ENCODE assay signal across 15 mouse cellular contexts in genomic region chr7:125972776-125973175, GRCm38 (mm10).
A peak's percentile ranks its signal among the peaks of the same experiment; 100 is the strongest.
DNase-seq lines count a peak whose midpoint lies in the region; ATAC-seq and TF ChIP-seq lines count a peak whose summit lies in the region.
"Had no signal": no experiment of that assay in that cellular context is flagged by ENCODE, and none has a peak within 500 bp of the region (broad histone marks: within the 10 kb centered on the region; RNA-seq: fewer than 3 reads in every experiment).

No protein-coding gene starts in this region.

- H3K9ac ChIP-seq in hindbrain, embryonic 14.5 days = no peak overlapping the region
- no peak overlapping the region for H3K9ac ChIP-seq in embryonic facial prominence, embryonic 15.5 days
- H3K9ac ChIP-seq in midbrain, postnatal 0 days (replicated peaks; ENCODE audit: low read length, poor library complexity, severe bottlenecking) = no peak overlapping the region
- no peak overlapping the region for H3K9ac ChIP-seq in kidney, embryonic 15.5 days
- H3K9ac ChIP-seq: liver, postnatal 0 days; neural tube, embryonic 12.5 days had no signal

- no peaks in the 10 kb centered on the region for H3K36me3 ChIP-seq in hindbrain, embryonic 10.5 days
- no peaks in the 10 kb centered on the region for H3K36me3 ChIP-seq in hindbrain, embryonic 14.5 days (replicated peaks; ENCODE audit: control insufficient read depth, insufficient read depth)
- H3K36me3 ChIP-seq in embryonic facial prominence, embryonic 15.5 days = no peaks in the 10 kb centered on the region
- H3K36me3 ChIP-seq in midbrain, postnatal 0 days (ENCODE audit: insufficient read depth, low read length) = no peaks in the 10 kb centered on the region
- no peaks in the 10 kb centered on the region for H3K36me3 ChIP-seq in kidney, embryonic 15.5 days
- H3K36me3 ChIP-seq: neural tube, embryonic 12.5 days had no signal

- H3K4me2 ChIP-seq in hindbrain, embryonic 14.5 days (replicated peaks) = no peak overlapping the region
- no peak overlapping the region for H3K4me2 ChIP-seq in embryonic facial prominence, embryonic 15.5 days (replicated peaks)
- no peak overlapping the region for H3K4me2 ChIP-seq in midbrain, postnatal 0 days (ENCODE audit: low read depth, low read length, poor library complexity, severe bottlenecking)
- no peak overlapping the region for H3K4me2 ChIP-seq in kidney, embryonic 15.5 days
- H3K4me2 ChIP-seq: neural tube, embryonic 12.5 days had no signal

- H3K4me1 ChIP-seq in hindbrain, embryonic 10.5 days (replicated peaks) = peaks cover 45% of the 10 kb centered on the region
- H3K4me1 ChIP-seq in hindbrain, embryonic 14.5 days (replicated peaks; ENCODE audit: control insufficient read depth, insufficient read depth, low read length) = 0 out of 2 replicates have a peak, but pooled peaks cover 2% of the 10 kb centered on the region
- H3K4me1 ChIP-seq in embryonic facial prominence, embryonic 15.5 days = peaks cover 15% of the 10 kb centered on the region
- no peaks in the 10 kb centered on the region for H3K4me1 ChIP-seq in midbrain, postnatal 0 days (ENCODE audit: insufficient read depth, low read length)
- no peaks in the 10 kb centered on the region for H3K4me1 ChIP-seq in kidney, embryonic 15.5 days
- H3K4me1 ChIP-seq: neural tube, embryonic 12.5 days had no signal

- H3K27me3 ChIP-seq in hindbrain, embryonic 10.5 days (ENCODE audit: insufficient read depth, poor library complexity, severe bottlenecking) = no peaks in the 10 kb centered on the region
- no peaks in the 10 kb centered on the region for H3K27me3 ChIP-seq in hindbrain, embryonic 14.5 days (ENCODE audit: control insufficient read depth, insufficient read depth, low read length)
- H3K27me3 ChIP-seq in embryonic facial prominence, embryonic 15.5 days = no peaks in the 10 kb centered on the region
- no peaks in the 10 kb centered on the region for H3K27me3 ChIP-seq in midbrain, postnatal 0 days (ENCODE audit: insufficient read depth, low read length)
- H3K27me3 ChIP-seq in kidney, embryonic 15.5 days = no peaks in the 10 kb centered on the region
- H3K27me3 ChIP-seq: neural tube, embryonic 12.5 days; Patski had no signal

- no peak overlapping the region for H3K4me3 ChIP-seq in hindbrain, embryonic 10.5 days
- no peak overlapping the region for H3K4me3 ChIP-seq in hindbrain, embryonic 14.5 days (replicated peaks; ENCODE audit: low read length)
- H3K4me3 ChIP-seq in embryonic facial prominence, embryonic 15.5 days (replicated peaks) = no peak overlapping the region
- no peak overlapping the region for H3K4me3 ChIP-seq in midbrain, postnatal 0 days (ENCODE audit: low read depth, low read length)
- H3K4me3 ChIP-seq in kidney, embryonic 15.5 days (replicated peaks) = no peak overlapping the region
- H3K4me3 ChIP-seq: layer of hippocampus, adult 2 months; neural tube, embryonic 12.5 days had no signal

- WGBS in hindbrain, embryonic 10.5 days = 73% methylated on average over 6 of the region's 6 CpGs
- 50% methylated on average over 6 of the region's 6 CpGs for WGBS in hindbrain, embryonic 14.5 days
- 41% methylated on average over 6 of the region's 6 CpGs for WGBS in embryonic facial prominence, embryonic 15.5 days
- WGBS in midbrain, postnatal 0 days = 42% methylated on average over 6 of the region's 6 CpGs
- WGBS in kidney, embryonic 15.5 days = 59% methylated on average over 6 of the region's 6 CpGs

- no peak for DNase-seq in hindbrain, embryonic 10.5 days (ENCODE audit: low spot score)
- DNase-seq in hindbrain, embryonic 14.5 days (ENCODE audit: low spot score) = no peak
- DNase-seq in heart, postnatal 10 days = peak; percentile 44
- no peak for DNase-seq in midbrain, postnatal 0 days (ENCODE audit: low spot score)
- no peak for DNase-seq in kidney, postnatal 36 days
- DNase-seq: gastrocnemius, postnatal 36 days; liver, postnatal 0 days; right cerebral cortex, adult 18-20 months; thymus, postnatal 25 days had no signal

- no peaks in the 10 kb centered on the region for H3K9me3 ChIP-seq in hindbrain, embryonic 10.5 days
- no peaks in the 10 kb centered on the region for H3K9me3 ChIP-seq in hindbrain, embryonic 14.5 days (ENCODE audit: control insufficient read depth, low read length)
- H3K9me3 ChIP-seq in embryonic facial prominence, embryonic 15.5 days (replicated peaks) = no peaks in the 10 kb centered on the region
- H3K9me3 ChIP-seq in midbrain, postnatal 0 days (ENCODE audit: low read length) = no peaks in the 10 kb centered on the region
- H3K9me3 ChIP-seq in kidney, embryonic 15.5 days (replicated peaks) = no peaks in the 10 kb centered on the region
- H3K9me3 ChIP-seq: neural tube, embryonic 12.5 days had no signal

- 0 out of 2 replicates have a peak overlapping the region, but pooled peaks have one; percentile 2 for H3K27ac ChIP-seq in hindbrain, embryonic 10.5 days
- H3K27ac ChIP-seq in hindbrain, embryonic 14.5 days = no peak overlapping the region
- H3K27ac ChIP-seq in embryonic facial prominence, embryonic 15.5 days (replicated peaks) = peak overlapping the region; percentile 69
- H3K27ac ChIP-seq in midbrain, postnatal 0 days (ENCODE audit: low read depth, low read length) = 0 out of 2 replicates have a peak overlapping the region, but pooled peaks have one; percentile 13
- no peak overlapping the region for H3K27ac ChIP-seq in kidney, embryonic 15.5 days
- H3K27ac ChIP-seq: layer of hippocampus, adult 2 months; neural tube, embryonic 12.5 days had no signal

- intact Hi-C loops in heart, postnatal 10 days (cut with DNase I) = no loop called here

- TF ChIP-seq CTCF in midbrain, postnatal 0 days (IDR thresholded peaks at IDR 0.05) = no peak

- no peak for ATAC-seq in hindbrain, embryonic 14.5 days (ENCODE audit: low FRiP score)
- no peak for ATAC-seq in embryonic facial prominence, embryonic 15.5 days (ENCODE audit: insufficient number of reproducible peaks, low FRiP score, low TSS enrichment, low read depth)
- no peak for ATAC-seq in midbrain, postnatal 0 days (ENCODE audit: low FRiP score)
- no peak for ATAC-seq in kidney, embryonic 15.5 days (replicated peaks; ENCODE audit: low FRiP score)
- ATAC-seq: intestine, postnatal 0 days; liver, postnatal 0 days; Patski had no signal

Comparison
In these comparisons a context has a peak if more than half of its experiments do, and no peak if none do; other contexts are left out.
1. H3K27ac ChIP-seq: peak in hindbrain, embryonic 10.5 days (single experiment), embryonic facial prominence, embryonic 15.5 days (single experiment) and midbrain, postnatal 0 days (single experiment); none in hindbrain, embryonic 14.5 days (single experiment) and kidney, embryonic 15.5 days (single experiment).
2. DNase-seq: peak in heart, postnatal 10 days (2 of 2); none in hindbrain, embryonic 10.5 days (single experiment), hindbrain, embryonic 14.5 days (single experiment), midbrain, postnatal 0 days (single experiment) and kidney, postnatal 36 days (0 of 2).